Mouse (Mus musculus): ENCODE measurements around the gene Trak1.
A peak's percentile ranks its signal among the peaks of the same experiment; 100 is the strongest.

The Trak1 gene

DNA sequence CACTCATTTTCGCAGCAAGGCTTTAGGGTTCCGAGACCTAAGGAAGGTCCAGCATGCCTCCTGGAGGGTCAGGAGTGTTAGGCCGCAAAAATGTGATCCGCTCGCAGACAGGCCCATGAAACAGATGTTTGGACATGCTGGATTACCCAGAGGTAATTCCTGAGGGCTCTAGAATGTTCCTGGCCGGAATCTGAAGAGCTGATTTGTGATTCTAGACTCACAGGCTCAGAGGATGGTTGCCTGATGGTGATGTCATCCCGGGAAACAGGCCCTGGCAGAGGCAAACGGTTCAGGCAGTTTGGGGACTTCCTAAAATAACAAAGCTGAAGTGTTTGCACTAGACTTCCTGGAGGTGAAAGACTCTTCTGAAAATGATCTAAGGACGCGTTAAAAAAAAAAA lies 50.7 kb downstream of the Trak1 start:
- no peak for DNase-seq (ENCODE audit: low read depth)

- no peak for DNase-seq (ENCODE audit: low read depth)
These were observed 51.2 kb downstream of the Trak1 start for GRCm38 (mm10) chr9:121348476-121348875.

DNA sequence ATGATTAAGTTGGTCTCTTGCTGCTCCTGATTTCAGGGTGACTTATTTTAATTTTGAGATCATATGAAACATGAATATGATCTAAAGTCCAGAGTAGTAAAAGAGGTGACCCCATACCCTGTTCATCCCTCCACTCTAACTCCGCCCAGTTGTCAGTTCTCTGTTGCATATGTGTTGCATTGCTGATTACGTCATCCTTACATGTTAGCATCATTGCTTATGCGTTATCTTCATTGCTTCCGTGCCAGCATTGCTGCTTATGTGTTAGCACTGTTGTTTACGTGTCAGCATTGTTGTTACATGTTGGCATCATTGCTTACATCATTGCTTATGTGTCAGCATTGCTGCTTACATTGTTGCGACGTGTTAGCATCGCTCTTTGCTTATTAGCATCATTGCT lies 51.8 kb downstream of the Trak1 start:
- DNase-seq (ENCODE audit: low read depth): no peak

DNA sequence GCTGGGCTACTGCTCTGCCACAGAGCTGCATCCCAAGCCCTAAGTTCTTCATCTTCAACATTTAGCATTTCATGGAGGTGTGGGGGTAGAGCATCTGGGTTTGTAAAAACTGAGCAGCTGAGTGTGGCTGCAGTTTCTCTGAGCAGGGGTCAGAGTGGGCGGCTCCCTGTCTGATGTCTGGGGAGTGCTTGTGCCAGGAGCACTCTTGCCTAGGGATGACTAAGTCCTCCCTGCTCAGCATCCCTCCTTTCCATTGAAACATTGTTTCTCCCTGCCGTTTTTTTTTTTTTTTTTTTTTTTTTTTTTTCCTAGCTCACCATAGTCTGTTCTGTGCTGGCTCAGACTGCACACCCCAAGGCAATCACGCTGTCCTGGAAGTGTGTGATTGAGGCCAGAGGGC lies 53.3 kb downstream of the Trak1 start:
- DNase-seq (ENCODE audit: low read depth): no peak

- DNase-seq (ENCODE audit: low read depth): no peak
These were observed 54.2 kb downstream of the Trak1 start for GRCm38 (mm10) chr9:121351388-121352078.

- DNase-seq (ENCODE audit: low read depth): peak; percentile 80
These were observed 54.9 kb downstream of the Trak1 start for GRCm38 (mm10) chr9:121352131-121352606.

DNA sequence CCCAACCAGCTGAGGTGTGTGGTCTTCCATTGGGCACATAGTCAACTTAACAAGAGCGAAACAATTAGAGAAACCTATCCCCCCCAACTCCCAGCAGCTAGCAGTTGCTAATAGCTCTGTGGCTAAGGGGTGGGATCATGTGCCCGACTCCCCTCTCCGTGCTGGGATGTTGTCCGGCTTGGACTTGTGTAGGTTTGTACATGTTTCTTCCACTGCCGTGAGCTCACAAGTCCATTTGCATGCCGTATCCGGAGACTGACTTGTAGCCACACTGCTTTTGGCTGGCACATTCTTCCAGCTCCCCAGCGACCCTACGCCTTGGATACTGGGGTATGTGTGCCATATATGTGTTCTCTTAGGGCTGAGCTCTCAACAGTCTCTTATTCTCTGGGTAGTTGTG lies 55.4 kb downstream of the Trak1 start:
- no peak for DNase-seq (ENCODE audit: low read depth)

DNA sequence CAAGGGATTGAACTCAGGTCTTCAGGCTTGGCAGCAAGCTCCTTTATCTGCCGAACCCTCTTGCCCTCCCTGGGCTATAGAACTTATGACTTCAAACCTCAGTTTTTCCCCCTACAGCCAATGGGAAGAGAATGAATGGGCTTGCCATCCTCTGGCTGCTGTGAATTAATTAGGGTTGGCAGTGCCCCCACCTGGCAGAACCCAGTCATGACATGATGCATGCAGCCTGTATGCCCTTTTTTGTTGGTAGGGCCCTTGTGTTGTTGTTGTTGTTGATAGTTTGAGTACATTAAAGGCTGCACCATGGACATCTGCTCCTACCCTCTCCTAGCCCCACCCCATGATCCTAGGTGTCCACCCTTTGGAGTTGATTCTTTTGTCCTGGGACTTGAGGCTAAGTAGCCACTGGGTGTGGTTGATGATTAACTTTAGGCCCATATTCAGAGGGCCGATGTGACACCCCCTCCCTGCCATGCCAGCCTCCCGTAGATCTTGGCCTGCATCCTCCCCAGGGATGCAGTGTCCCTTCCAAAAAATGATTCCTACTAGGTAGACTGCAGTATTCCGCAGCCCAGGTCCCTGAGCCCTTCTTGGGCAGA lies 57.6 kb downstream of the Trak1 start:
- DNase-seq (ENCODE audit: low read depth): peak; percentile 75

DNA sequence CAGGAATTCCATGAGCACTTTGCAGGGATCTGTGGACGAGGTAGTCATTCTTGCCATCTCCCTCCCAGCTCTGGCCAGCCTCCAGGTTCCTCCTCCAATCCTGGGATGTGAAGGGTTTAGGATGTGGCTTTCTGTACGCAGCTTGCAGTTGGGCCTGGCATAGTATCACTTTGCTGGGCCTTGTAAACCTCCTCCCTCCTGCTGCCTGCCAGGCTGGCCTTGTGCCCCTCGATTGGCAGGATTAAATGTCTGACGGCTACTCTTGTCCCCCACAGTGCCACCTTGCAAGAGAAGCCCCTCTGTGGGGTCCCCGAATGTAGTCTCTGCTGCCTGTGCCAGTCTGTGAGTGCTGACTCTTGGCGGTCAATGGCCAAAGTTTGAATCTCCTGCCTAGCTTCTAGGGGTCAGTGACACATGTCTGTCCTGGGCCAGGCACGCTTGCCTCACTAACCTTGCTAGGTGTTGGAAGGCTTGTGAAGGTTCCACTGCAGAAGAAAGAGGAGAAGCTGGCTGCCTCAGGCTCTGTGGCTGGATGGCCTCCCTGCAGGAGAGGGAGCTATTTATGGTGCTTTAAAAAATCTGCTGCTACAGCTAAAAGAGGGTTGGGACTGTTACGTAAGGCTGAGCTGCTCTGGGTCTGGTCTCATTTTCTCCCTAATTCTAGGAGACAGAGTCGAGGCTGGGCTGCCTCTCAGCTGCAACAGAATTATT lies 58.3 kb downstream of the Trak1 start:
- DNase-seq (ENCODE audit: low read depth): no peak

DNA sequence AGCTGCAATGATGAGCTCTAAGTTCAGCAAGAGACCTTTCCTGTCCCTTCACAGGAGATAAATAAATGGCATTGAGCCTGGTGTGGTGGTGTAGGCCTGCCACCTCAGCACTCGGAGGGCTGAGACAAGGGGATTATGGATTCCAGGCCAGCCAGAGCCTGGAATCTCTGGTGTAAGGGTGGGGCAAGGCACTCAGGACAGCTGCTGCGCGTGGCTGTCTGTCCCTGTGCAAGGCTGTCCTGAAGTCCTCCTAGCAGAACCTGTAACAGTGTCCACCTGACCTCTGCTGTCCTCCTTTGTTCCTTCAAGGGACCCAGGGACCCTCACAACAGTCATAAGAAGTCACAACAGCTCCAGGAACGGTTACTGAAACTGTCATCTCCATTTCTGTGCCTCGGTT lies 59.8 kb downstream of the Trak1 start:
- DNase-seq (ENCODE audit: low read depth): no peak

DNA sequence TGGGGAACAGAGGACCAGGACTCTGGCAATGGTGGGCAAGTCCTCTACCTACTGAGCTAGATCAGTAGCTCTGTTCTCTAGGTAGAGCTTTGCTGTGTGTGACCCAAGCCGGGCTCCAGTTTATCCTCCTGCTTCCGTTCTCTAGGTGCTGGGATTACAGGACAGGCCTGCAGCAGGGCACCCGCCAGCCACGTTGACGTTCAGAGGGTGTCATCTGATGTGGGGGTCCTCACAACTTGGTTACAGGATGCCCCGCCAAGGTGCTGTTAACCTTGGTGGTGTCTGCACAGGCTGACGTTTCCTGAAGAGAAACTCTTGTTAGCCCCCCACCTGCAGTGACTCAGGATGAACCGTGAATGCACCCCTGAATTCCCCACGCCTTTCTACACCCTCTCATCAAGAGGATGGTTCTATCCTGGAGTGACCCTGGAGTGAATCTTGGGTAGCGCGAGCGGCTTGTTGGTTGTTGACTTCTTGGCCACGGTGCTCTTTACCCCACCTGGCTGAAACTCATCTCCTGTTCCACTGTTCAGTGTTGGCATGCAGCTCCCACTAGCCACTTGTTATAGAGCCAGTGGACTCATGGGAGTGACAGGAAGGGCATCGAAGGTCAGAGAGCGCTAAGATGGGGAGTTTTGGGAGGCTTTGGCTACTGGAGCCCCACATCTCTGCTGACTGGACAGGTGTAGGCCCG lies 60.4 kb downstream of the Trak1 start:
- no peak for DNase-seq (ENCODE audit: low read depth)

GRCm38 (mm10) chr9:121358418-121358817 lies 61.1 kb downstream of the Trak1 start:
- DNase-seq (ENCODE audit: low read depth): no peak

DNA sequence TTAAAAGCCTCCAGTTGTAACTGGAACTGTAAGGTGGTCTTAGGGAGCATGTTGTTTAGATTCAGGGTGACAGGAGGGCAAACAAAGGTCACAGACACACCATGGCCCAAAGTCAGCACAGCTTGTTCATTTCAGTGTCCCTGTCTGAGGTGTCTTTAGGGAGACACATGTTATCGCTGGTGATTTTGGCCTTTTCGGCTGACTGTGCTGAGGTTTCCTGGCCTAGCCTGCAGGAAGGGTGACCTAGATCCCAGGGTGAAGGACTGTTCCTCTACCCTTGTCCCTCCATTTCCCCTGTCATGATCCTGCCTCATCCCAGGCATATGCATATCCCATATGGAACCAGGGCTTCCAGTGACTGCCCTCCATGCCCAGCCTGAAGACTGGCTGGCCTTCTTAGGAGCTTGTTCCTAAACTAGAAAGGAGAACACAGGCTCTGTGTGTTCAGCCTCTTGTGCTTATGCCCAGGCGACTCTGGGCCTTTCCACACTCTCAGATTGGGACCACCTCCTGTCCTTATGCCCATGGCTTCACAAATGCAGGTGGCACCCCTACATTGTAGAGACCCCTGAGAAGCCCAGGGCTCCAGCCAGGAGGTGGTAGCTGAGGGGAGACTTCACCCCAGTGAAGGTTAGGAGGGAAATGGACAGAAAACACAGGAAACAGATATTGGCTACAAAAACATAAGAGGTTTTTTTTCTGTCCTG lies 62.1 kb downstream of the Trak1 start:
- no peak for DNase-seq (ENCODE audit: low read depth)

DNA sequence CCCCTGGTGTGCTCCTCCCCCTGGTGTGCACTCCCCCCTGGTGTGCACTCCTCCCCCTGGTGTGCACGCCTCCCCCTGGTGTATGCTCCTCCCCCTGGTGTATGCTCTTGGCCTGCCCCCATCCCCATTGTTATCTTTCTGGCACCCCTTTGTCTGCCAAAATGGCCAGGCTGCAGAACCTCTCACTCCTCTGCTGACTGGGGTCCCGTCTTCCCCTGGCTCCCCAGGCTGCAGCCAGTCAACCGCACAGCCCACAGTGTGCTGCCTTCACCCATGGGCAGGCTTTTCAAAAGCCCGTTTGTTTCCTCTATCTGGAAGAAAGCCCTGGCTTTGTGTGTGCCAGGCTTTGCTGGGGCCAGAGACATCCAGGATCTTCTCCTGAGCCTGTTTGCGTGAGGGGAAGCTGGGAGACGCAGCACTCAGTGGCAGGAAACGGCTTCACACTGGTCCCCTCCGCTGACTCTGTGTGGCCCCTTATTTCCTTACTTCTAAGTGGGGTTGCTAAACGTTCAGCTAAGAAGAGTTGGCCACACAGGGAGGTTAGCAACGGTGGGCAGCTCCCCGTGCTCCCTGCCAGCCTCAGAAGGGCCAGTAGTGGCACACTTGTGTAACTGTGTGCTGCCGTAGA lies 63.1 kb downstream of the Trak1 start:
- peak; percentile 58 for DNase-seq (ENCODE audit: low read depth)

GRCm38 (mm10) chr9:121361010-121361409 lies 63.7 kb downstream of the Trak1 start:
- DNase-seq (ENCODE audit: low read depth): peak; percentile 74

- DNase-seq (ENCODE audit: low read depth): no peak
These were observed 66.6 kb downstream of the Trak1 start for GRCm38 (mm10) chr9:121363932-121364331.

DNA sequence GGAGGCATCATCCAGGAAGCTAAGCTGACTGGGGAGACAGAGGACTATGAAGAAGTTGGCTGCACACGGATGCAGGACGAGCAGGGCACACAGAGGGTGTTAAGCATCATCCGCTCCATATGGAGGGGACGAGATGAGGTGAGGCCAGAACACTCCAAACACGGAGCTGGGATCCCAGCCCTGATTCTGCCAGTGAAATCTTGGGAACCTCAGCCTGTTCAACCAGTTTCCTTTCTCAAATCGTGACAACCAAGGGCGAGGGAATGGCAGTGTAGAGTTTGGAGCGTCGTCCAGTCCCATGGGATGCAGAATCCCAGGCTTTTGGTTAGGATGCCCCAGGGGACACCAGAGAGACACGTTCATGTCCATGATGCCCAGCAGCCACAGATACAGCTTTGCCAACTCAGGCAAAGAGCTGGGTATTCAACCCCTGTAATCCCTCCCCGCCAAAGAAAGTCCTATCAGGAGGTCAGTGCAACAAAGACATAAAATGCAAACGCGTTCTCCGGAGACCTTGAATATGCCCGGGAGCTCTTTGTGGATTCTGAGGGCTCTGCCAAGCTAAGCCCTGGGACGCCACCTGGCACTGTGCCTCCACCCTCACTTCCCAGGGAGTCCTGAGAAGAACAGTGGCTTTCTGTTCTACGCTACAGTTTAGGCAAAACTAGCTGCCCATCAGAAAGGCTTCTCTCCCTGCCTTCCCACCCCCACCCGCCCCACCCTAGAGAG lies 69.0 kb downstream of the Trak1 start:
- DNase-seq (ENCODE audit: low read depth): no peak

DNA sequence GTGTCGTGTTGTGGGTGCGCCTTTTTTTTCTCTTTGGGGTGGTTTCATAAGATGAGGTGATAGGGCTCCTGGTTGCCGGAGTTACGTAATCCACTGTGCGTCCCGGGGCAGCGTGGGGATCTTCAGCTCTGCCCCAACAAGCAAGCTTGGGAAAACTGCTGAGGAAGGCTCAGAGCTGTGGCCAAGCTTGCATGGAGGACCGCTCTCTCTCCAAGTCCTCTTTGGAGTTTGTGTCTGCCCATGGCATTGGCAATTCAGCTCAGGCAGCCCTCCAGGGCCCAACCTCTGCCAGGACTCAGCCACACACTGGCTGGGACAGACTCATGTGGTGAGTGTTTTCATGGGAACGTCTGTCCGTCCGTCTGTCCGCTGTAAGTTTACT lies 69.6 kb downstream of the Trak1 start:
- DNase-seq (ENCODE audit: low read depth): no peak

GRCm38 (mm10) chr9:121369573-121369972 lies 72.3 kb downstream of the Trak1 start:
- DNase-seq (ENCODE audit: low read depth): no peak

DNA sequence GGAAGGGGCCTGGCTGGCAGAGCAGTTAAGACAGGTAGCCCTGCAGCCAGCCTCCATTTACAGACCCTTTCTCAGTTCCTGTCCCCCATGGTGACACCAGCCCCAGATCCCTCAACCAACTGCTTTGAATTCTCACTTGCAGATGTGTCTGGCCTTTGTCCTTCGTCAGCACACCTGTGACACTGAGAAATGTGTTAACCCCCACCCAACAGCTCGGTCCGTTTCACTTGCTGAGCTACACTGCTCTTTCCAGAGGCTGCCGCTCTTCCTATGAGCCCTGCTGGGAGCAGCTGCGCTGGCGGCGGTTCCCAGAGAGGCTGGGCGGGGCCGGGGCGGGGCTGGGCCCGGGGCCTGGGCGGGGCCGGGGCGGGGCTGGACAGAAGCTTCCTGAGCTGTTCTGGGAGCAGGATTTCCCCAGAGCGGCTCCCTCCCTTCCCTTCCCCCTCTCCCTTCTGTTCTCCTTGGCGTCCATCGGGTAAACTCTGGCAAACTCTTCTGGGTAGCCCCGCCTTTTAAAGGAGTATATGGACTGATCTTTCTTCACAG lies 74.1 kb downstream of the Trak1 start:
- DNase-seq (ENCODE audit: low read depth): peak; percentile 54

Measured in naive thymus-derived CD4-positive, alpha-beta T cell, adult 2 months (primary cell).